Mouse (Mus musculus): ENCODE measurements around the gene Rflnb. TPM values are rescaled to one million over a fixed set of nuclear protein-coding genes. Genes with fewer than 3 reads are reported as not detected.
A peak's percentile ranks its signal among the peaks of the same experiment; 100 is the strongest.

The Rflnb gene
- polyA plus RNA-seq, 1 experiment from 2014 or later = 7.5 TPM

- Histone ChIP-seq H3K36me3 (ENCODE audit: control insufficient read depth, insufficient read depth) (no peaks in the 10 kb centered on the region), H3K27ac (ENCODE audit: low read length) (no peak overlapping the region)
- WGBS = 54% methylated on average over 4 of the region's 4 CpGs
These were observed 13.3 kb upstream of the Rflnb start for GRCm38 (mm10) chr11:76040761-76041376.

GRCm38 (mm10) chr11:76040106-76040505 is 12.5 kb upstream of the Rflnb start:
- H3K9ac ChIP-seq (replicated peaks; ENCODE audit: low read depth, low read length) = no peak overlapping the region
- ATAC-seq = no peak
- no peak overlapping the region for H3K27ac ChIP-seq (ENCODE audit: low read length)
- no peak overlapping the region for H3K4me3 ChIP-seq (replicated peaks; ENCODE audit: low read length)
- H3K27me3 ChIP-seq (replicated peaks; ENCODE audit: control insufficient read depth, insufficient read depth, low read length) = no peaks in the 10 kb centered on the region
- H3K4me2 ChIP-seq (ENCODE audit: low read length) = no peak overlapping the region
- no peaks in the 10 kb centered on the region for H3K9me3 ChIP-seq (ENCODE audit: control insufficient read depth, low read length)
- WGBS = 89% methylated on average over 8 of the region's 8 CpGs
- H3K4me1 ChIP-seq (replicated peaks; ENCODE audit: control insufficient read depth, insufficient read depth, low read length) = 0 out of 2 replicates have a peak, but pooled peaks cover 4% of the 10 kb centered on the region
- no peaks in the 10 kb centered on the region for H3K36me3 ChIP-seq (ENCODE audit: control insufficient read depth, insufficient read depth)

More at GRCm38 (mm10) chr11:76040761-76041376, 13.3 kb upstream of the Rflnb start:
- Histone ChIP-seq H3K9me3 (ENCODE audit: control insufficient read depth, low read length) (no peaks in the 10 kb centered on the region), H3K27me3 (replicated peaks; ENCODE audit: control insufficient read depth, insufficient read depth, low read length) (no peaks in the 10 kb centered on the region), H3K4me2 (ENCODE audit: low read length) (no peak overlapping the region), H3K4me3 (replicated peaks; ENCODE audit: low read length) (no peak overlapping the region), H3K4me1 (replicated peaks; ENCODE audit: control insufficient read depth, insufficient read depth, low read length) (0 out of 2 replicates have a peak, but pooled peaks cover 4% of the 10 kb centered on the region), H3K9ac (replicated peaks; ENCODE audit: low read depth, low read length) (no peak overlapping the region)
- ATAC-seq = no peak

GRCm38 (mm10) chr11:76039271-76040053 is 11.9 kb upstream of the Rflnb start:
- no peak overlapping the region for H3K27ac ChIP-seq (ENCODE audit: low read length)
- no peak overlapping the region for H3K9ac ChIP-seq (replicated peaks; ENCODE audit: low read depth, low read length)
- H3K36me3 ChIP-seq (ENCODE audit: control insufficient read depth, insufficient read depth) = no peaks in the 10 kb centered on the region
- WGBS = 80% methylated on average over 3 of the region's 3 CpGs
- no peak for ATAC-seq
- H3K4me2 ChIP-seq (ENCODE audit: low read length) = no peak overlapping the region
- H3K4me3 ChIP-seq (replicated peaks; ENCODE audit: low read length) = no peak overlapping the region
- no peaks in the 10 kb centered on the region for H3K27me3 ChIP-seq (replicated peaks; ENCODE audit: control insufficient read depth, insufficient read depth, low read length)
- H3K4me1 ChIP-seq (replicated peaks; ENCODE audit: control insufficient read depth, insufficient read depth, low read length) = 0 out of 2 replicates have a peak, but pooled peaks cover 4% of the 10 kb centered on the region
- H3K9me3 ChIP-seq (ENCODE audit: control insufficient read depth, low read length) = no peaks in the 10 kb centered on the region

GRCm38 (mm10) chr11:76037581-76038294 is 10.2 kb upstream of the Rflnb start:
- no peak for ATAC-seq
- Histone ChIP-seq H3K4me2 (ENCODE audit: low read length) (no peak overlapping the region), H3K4me3 (replicated peaks; ENCODE audit: low read length) (no peak overlapping the region), H3K27ac (ENCODE audit: low read length) (no peak overlapping the region), H3K9me3 (ENCODE audit: control insufficient read depth, low read length) (no peaks in the 10 kb centered on the region), H3K9ac (replicated peaks; ENCODE audit: low read depth, low read length) (no peak overlapping the region), H3K4me1 (replicated peaks; ENCODE audit: control insufficient read depth, insufficient read depth, low read length) (0 out of 2 replicates have a peak, but pooled peaks cover under 1% of the 10 kb centered on the region), H3K27me3 (replicated peaks; ENCODE audit: control insufficient read depth, insufficient read depth, low read length) (no peaks in the 10 kb centered on the region), H3K36me3 (ENCODE audit: control insufficient read depth, insufficient read depth) (no peaks in the 10 kb centered on the region)
- 50% methylated on average over 6 of the region's 6 CpGs for WGBS

- no peak overlapping the region for H3K27ac ChIP-seq (ENCODE audit: low read length)
- no peaks in the 10 kb centered on the region for H3K4me1 ChIP-seq (replicated peaks; ENCODE audit: control insufficient read depth, insufficient read depth, low read length)
- no peaks in the 10 kb centered on the region for H3K36me3 ChIP-seq (ENCODE audit: control insufficient read depth, insufficient read depth)
- H3K4me2 ChIP-seq (ENCODE audit: low read length) = no peak overlapping the region
- H3K9me3 ChIP-seq (ENCODE audit: control insufficient read depth, low read length) = no peaks in the 10 kb centered on the region
- no peaks in the 10 kb centered on the region for H3K27me3 ChIP-seq (replicated peaks; ENCODE audit: control insufficient read depth, insufficient read depth, low read length)
- H3K4me3 ChIP-seq (replicated peaks; ENCODE audit: low read length) = no peak overlapping the region
- ATAC-seq = no peak
- H3K9ac ChIP-seq (replicated peaks; ENCODE audit: low read depth, low read length) = no peak overlapping the region
- WGBS = 80% methylated on average over 8 of the region's 8 CpGs
These were observed 7.6 kb upstream of the Rflnb start for GRCm38 (mm10) chr11:76035182-76035581.

- Histone ChIP-seq H3K4me1 (replicated peaks; ENCODE audit: control insufficient read depth, insufficient read depth, low read length) (no peaks in the 10 kb centered on the region), H3K27me3 (replicated peaks; ENCODE audit: control insufficient read depth, insufficient read depth, low read length) (no peaks in the 10 kb centered on the region), H3K27ac (ENCODE audit: low read length) (no peak overlapping the region), H3K4me2 (ENCODE audit: low read length) (no peak overlapping the region), H3K36me3 (ENCODE audit: control insufficient read depth, insufficient read depth) (no peaks in the 10 kb centered on the region), H3K4me3 (replicated peaks; ENCODE audit: low read length) (no peak overlapping the region), H3K9ac (replicated peaks; ENCODE audit: low read depth, low read length) (no peak overlapping the region), H3K9me3 (ENCODE audit: control insufficient read depth, low read length) (no peaks in the 10 kb centered on the region)
- ATAC-seq = no peak
- WGBS = 85% methylated on average over 4 of the region's 4 CpGs
These were observed 6.3 kb upstream of the Rflnb start for GRCm38 (mm10) chr11:76033836-76034235.

- no peak for ATAC-seq
- Histone ChIP-seq H3K9ac (replicated peaks; ENCODE audit: low read depth, low read length) (no peak overlapping the region), H3K4me3 (replicated peaks; ENCODE audit: low read length) (no peak overlapping the region), H3K27me3 (replicated peaks; ENCODE audit: control insufficient read depth, insufficient read depth, low read length) (no peaks in the 10 kb centered on the region), H3K4me1 (replicated peaks; ENCODE audit: control insufficient read depth, insufficient read depth, low read length) (no peaks in the 10 kb centered on the region), H3K36me3 (ENCODE audit: control insufficient read depth, insufficient read depth) (no peaks in the 10 kb centered on the region), H3K4me2 (ENCODE audit: low read length) (no peak overlapping the region), H3K27ac (ENCODE audit: low read length) (no peak overlapping the region), H3K9me3 (ENCODE audit: control insufficient read depth, low read length) (no peaks in the 10 kb centered on the region)
- WGBS = 85% methylated on average over 6 of the region's 6 CpGs
These were observed 5.8 kb upstream of the Rflnb start for GRCm38 (mm10) chr11:76033359-76033758.

- H3K9me3 ChIP-seq (ENCODE audit: control insufficient read depth, low read length) = no peaks in the 10 kb centered on the region
- ATAC-seq = peak; percentile 29; the same call in 1 of the 2 replicates
- no peaks in the 10 kb centered on the region for H3K36me3 ChIP-seq (ENCODE audit: control insufficient read depth, insufficient read depth)
- 3% methylated on average over 11 of the region's 14 CpGs for WGBS
- no peak overlapping the region for H3K27ac ChIP-seq (ENCODE audit: low read length)
- peaks cover 5% of the 10 kb centered on the region; the same call in 1 of the 2 replicates for H3K27me3 ChIP-seq (replicated peaks; ENCODE audit: control insufficient read depth, insufficient read depth, low read length)
- peak overlapping the region; percentile 60 for H3K4me3 ChIP-seq (replicated peaks; ENCODE audit: low read length)
- peak overlapping the region; percentile 60 for H3K9ac ChIP-seq (replicated peaks; ENCODE audit: low read depth, low read length)
- peak overlapping the region; percentile 97 for H3K4me2 ChIP-seq (ENCODE audit: low read length)
- peaks cover 12% of the 10 kb centered on the region for H3K4me1 ChIP-seq (replicated peaks; ENCODE audit: control insufficient read depth, insufficient read depth, low read length)
These were observed 487 bp upstream of the Rflnb start for GRCm38 (mm10) chr11:76028072-76028465.

- H3K4me1 ChIP-seq (replicated peaks; ENCODE audit: control insufficient read depth, insufficient read depth, low read length) = peaks cover 12% of the 10 kb centered on the region
- peak overlapping the region; percentile 60 for H3K4me3 ChIP-seq (replicated peaks; ENCODE audit: low read length)
- H3K27me3 ChIP-seq (replicated peaks; ENCODE audit: control insufficient read depth, insufficient read depth, low read length) = peaks cover 5% of the 10 kb centered on the region; the same call in 1 of the 2 replicates
- peak overlapping the region; percentile 97 for H3K4me2 ChIP-seq (ENCODE audit: low read length)
- no peak for ATAC-seq
- H3K27ac ChIP-seq (ENCODE audit: low read length) = no peak overlapping the region
- H3K36me3 ChIP-seq (ENCODE audit: control insufficient read depth, insufficient read depth) = no peaks in the 10 kb centered on the region
- 6% methylated on average over 14 of the region's 14 CpGs for WGBS
- H3K9me3 ChIP-seq (ENCODE audit: control insufficient read depth, low read length) = no peaks in the 10 kb centered on the region
- H3K9ac ChIP-seq (replicated peaks; ENCODE audit: low read depth, low read length) = peak overlapping the region; percentile 60
These were observed 949 bp downstream of the Rflnb start for GRCm38 (mm10) chr11:76026527-76027138.
